Mouse (Mus musculus): ENCODE data around the gene Gm20696.

The Gm20696 gene

GRCm38 (mm10) chr6:99632121-99632980 lies 34.2 kb downstream of the Gm20696 start:
- in situ Hi-C loops (cut with MboI; ENCODE audit: low pct_unique_long_range_greater_than_20kb in 1 of 2, low sequenced_read_pairs in 2 of 2, unreplicated experiment in 1 of 2), result no loop called here

- in situ Hi-C loops (cut with MboI; ENCODE audit: low pct_unique_long_range_greater_than_20kb in 1 of 2, low sequenced_read_pairs in 2 of 2, unreplicated experiment in 1 of 2), result no loop called here
Measured at GRCm38 (mm10) chr6:99631637-99632036, 35.0 kb downstream of the Gm20696 start.

GRCm38 (mm10) chr6:99629726-99630458 lies 36.7 kb downstream of the Gm20696 start:
- in situ Hi-C loops (cut with MboI; ENCODE audit: low pct_unique_long_range_greater_than_20kb in 1 of 2, low sequenced_read_pairs in 2 of 2, unreplicated experiment in 1 of 2), result no loop called here

- in situ Hi-C loops (cut with MboI; ENCODE audit: low pct_unique_long_range_greater_than_20kb in 1 of 2, low sequenced_read_pairs in 2 of 2, unreplicated experiment in 1 of 2), result no loop called here
Measured at GRCm38 (mm10) chr6:99626347-99626746, 40.2 kb downstream of the Gm20696 start.

- in situ Hi-C loops (cut with MboI; ENCODE audit: low pct_unique_long_range_greater_than_20kb in 1 of 2, low sequenced_read_pairs in 2 of 2, unreplicated experiment in 1 of 2), result no loop called here
Measured at GRCm38 (mm10) chr6:99625803-99626202, 40.8 kb downstream of the Gm20696 start.

GRCm38 (mm10) chr6:99625306-99625705 lies 41.3 kb downstream of the Gm20696 start:
- in situ Hi-C loops (cut with MboI; ENCODE audit: low pct_unique_long_range_greater_than_20kb in 1 of 2, low sequenced_read_pairs in 2 of 2, unreplicated experiment in 1 of 2), result no loop called here

GRCm38 (mm10) chr6:99624542-99624941 lies 42.1 kb downstream of the Gm20696 start:
- in situ Hi-C loops (cut with MboI; ENCODE audit: low pct_unique_long_range_greater_than_20kb in 1 of 2, low sequenced_read_pairs in 2 of 2, unreplicated experiment in 1 of 2), result no loop called here

- in situ Hi-C loops (cut with MboI; ENCODE audit: low pct_unique_long_range_greater_than_20kb in 1 of 2, low sequenced_read_pairs in 2 of 2, unreplicated experiment in 1 of 2), result no loop called here
Measured at GRCm38 (mm10) chr6:99623641-99624040, 43.0 kb downstream of the Gm20696 start.

GRCm38 (mm10) chr6:99621167-99621566 lies 45.4 kb downstream of the Gm20696 start:
- in situ Hi-C loops (cut with MboI; ENCODE audit: low pct_unique_long_range_greater_than_20kb in 1 of 2, low sequenced_read_pairs in 2 of 2, unreplicated experiment in 1 of 2), result no loop called here

- in situ Hi-C loops (cut with MboI; ENCODE audit: low pct_unique_long_range_greater_than_20kb in 1 of 2, low sequenced_read_pairs in 2 of 2, unreplicated experiment in 1 of 2), result no loop called here
Measured at GRCm38 (mm10) chr6:99620471-99620870, 46.1 kb downstream of the Gm20696 start.

- in situ Hi-C loops (cut with MboI; ENCODE audit: low pct_unique_long_range_greater_than_20kb in 1 of 2, low sequenced_read_pairs in 2 of 2, unreplicated experiment in 1 of 2), result no loop called here
Measured at GRCm38 (mm10) chr6:99619964-99620363, 46.6 kb downstream of the Gm20696 start.

- in situ Hi-C loops (cut with MboI; ENCODE audit: low pct_unique_long_range_greater_than_20kb in 1 of 2, low sequenced_read_pairs in 2 of 2, unreplicated experiment in 1 of 2), result no loop called here
Measured at GRCm38 (mm10) chr6:99619466-99619865, 47.1 kb downstream of the Gm20696 start.

GRCm38 (mm10) chr6:99617867-99618266 lies 48.7 kb downstream of the Gm20696 start:
- in situ Hi-C loops (cut with MboI; ENCODE audit: low pct_unique_long_range_greater_than_20kb in 1 of 2, low sequenced_read_pairs in 2 of 2, unreplicated experiment in 1 of 2), result no loop called here

GRCm38 (mm10) chr6:99617415-99617814 lies 49.2 kb downstream of the Gm20696 start:
- in situ Hi-C loops (cut with MboI; ENCODE audit: low pct_unique_long_range_greater_than_20kb in 1 of 2, low sequenced_read_pairs in 2 of 2, unreplicated experiment in 1 of 2), result no loop called here

GRCm38 (mm10) chr6:99615272-99615751 lies 51.3 kb downstream of the Gm20696 start:
- in situ Hi-C loops (cut with MboI; ENCODE audit: low pct_unique_long_range_greater_than_20kb in 1 of 2, low sequenced_read_pairs in 2 of 2, unreplicated experiment in 1 of 2), result no loop called here

- in situ Hi-C loops (cut with MboI; ENCODE audit: low pct_unique_long_range_greater_than_20kb in 1 of 2, low sequenced_read_pairs in 2 of 2, unreplicated experiment in 1 of 2), result no loop called here
Measured at GRCm38 (mm10) chr6:99614566-99615271, 51.9 kb downstream of the Gm20696 start.

- in situ Hi-C loops (cut with MboI; ENCODE audit: low pct_unique_long_range_greater_than_20kb in 1 of 2, low sequenced_read_pairs in 2 of 2, unreplicated experiment in 1 of 2), result no loop called here
Measured at GRCm38 (mm10) chr6:99611866-99612265, 54.7 kb downstream of the Gm20696 start.

- in situ Hi-C loops (cut with MboI; ENCODE audit: low pct_unique_long_range_greater_than_20kb in 1 of 2, low sequenced_read_pairs in 2 of 2, unreplicated experiment in 1 of 2), result no loop called here
Measured at GRCm38 (mm10) chr6:99610454-99611427, 55.9 kb downstream of the Gm20696 start.

All from mouse embryonic stem cell (cell line).